Mouse (Mus musculus) MEL (cell line): ENCODE data around the gene Prr14. TPM values are rescaled to one million over a fixed set of nuclear protein-coding genes. Genes with fewer than 3 reads are reported as not detected.

Experiments
- DNase-seq: peaks from one replicate; pipeline ENCODE4 v3.0.0; 2011; ENCODE audit warnings: low read depth, low spot score
- H3K27ac ChIP-seq: 2 replicates; pipeline ENCODE4 v1.5.1; 2012; ENCODE audit warnings: low read depth, mild to moderate bottlenecking, control low read depth, low read length, moderate library complexity; ENCODE audit not compliant: control insufficient read depth
- H3K27me3 ChIP-seq, 2 experiments: fragments of 150-350 bp in 1 of 2; sonication (generic) in 1 of 2; 2 replicates each; pipeline ENCODE4 v1.6.1; 2012; ENCODE audit warnings: low read length in 2 of 2, mild to moderate bottlenecking in 2 of 2, improper control_type of control experiment in 1 of 2, moderate library complexity in 1 of 2; ENCODE audit not compliant: insufficient read depth in 2 of 2, control insufficient read depth in 1 of 2
- H3K36me3 ChIP-seq, 2 experiments: 2 replicates each; pipeline ENCODE4 v1.6.1; 2012 to 2014; ENCODE audit warnings: low read length in 2 of 2, improper control_type of control experiment in 1 of 2, inconsistent platforms in 1 of 2, mild to moderate bottlenecking in 1 of 2; ENCODE audit not compliant: insufficient read depth in 2 of 2, control insufficient read depth in 1 of 2
- H3K4me1 ChIP-seq, 2 experiments: fragments of 150-350 bp in 1 of 2; sonication (generic) in 1 of 2; 2 replicates each; pipeline ENCODE4 v1.6.1; 2012; ENCODE audit warnings: low read length in 2 of 2, improper control_type of control experiment in 1 of 2, mild to moderate bottlenecking in 1 of 2; ENCODE audit not compliant: insufficient read depth in 2 of 2, control insufficient read depth in 1 of 2
- H3K4me3 ChIP-seq, 2 experiments: fragments of 150-350 bp in 1 of 2; sonication (generic) in 1 of 2; 2 replicates each; pipeline ENCODE4 v1.5.1; 2012; ENCODE audit warnings: low read depth in 2 of 2, low read length in 2 of 2, mild to moderate bottlenecking in 2 of 2, moderate library complexity in 2 of 2, control low read depth in 1 of 2, improper control_type of control experiment in 1 of 2; ENCODE audit not compliant: control insufficient read depth in 1 of 2, insufficient read depth in 1 of 2
- H3K79me2 ChIP-seq: 2 replicates; pipeline ENCODE4 v1.6.1; 2012; ENCODE audit warnings: mild to moderate bottlenecking, low read length, moderate library complexity; ENCODE audit not compliant: control insufficient read depth, poor library complexity, insufficient read depth
- H3K9ac ChIP-seq: 2 replicates; pipeline ENCODE4 v1.6.1; 2012; ENCODE audit warnings: low read depth, mild to moderate bottlenecking, control low read depth, low read length, moderate library complexity; ENCODE audit not compliant: control insufficient read depth, poor library complexity, severe bottlenecking
- H3K9me3 ChIP-seq: fragments of 150-350 bp; sonication (generic); replicated peaks from 2 replicates; pipeline ENCODE4 v1.6.1; 2012; ENCODE audit warnings: mild to moderate bottlenecking, low read length, improper control_type of control experiment, moderate library complexity; ENCODE audit not compliant: insufficient read depth
- BHLHE40 ChIP-seq: IDR thresholded peaks from 2 replicates; pipeline ENCODE4 v1.6.1; 2012; ENCODE audit warnings: low read depth, mild to moderate bottlenecking, inconsistent platforms, low read length, improper control_type of control experiment, borderline replicate concordance
- CTCF ChIP-seq, 3 experiments: IDR thresholded peaks in 2 of 3; conservative IDR thresholded peaks in 1 of 3; 2 replicates each; pipeline ENCODE4 v1.5.1; 2011 to 2012; ENCODE audit warnings: low read length in 3 of 3, low read depth in 2 of 3, mild to moderate bottlenecking in 2 of 3, improper control_type of control experiment in 1 of 3, inconsistent platforms in 1 of 3, mixed read lengths in 1 of 3, moderate library complexity in 1 of 3; ENCODE audit not compliant: control insufficient read depth in 1 of 3, insufficient read depth in 1 of 3, poor library complexity in 1 of 3, severe bottlenecking in 1 of 3
- E2F4 ChIP-seq: IDR thresholded peaks from 2 replicates; pipeline ENCODE4 v1.6.1; 2011; ENCODE audit warnings: low read depth, low read length, improper control_type of control experiment, borderline replicate concordance
- GATA1 ChIP-seq: IDR thresholded peaks from 2 replicates; pipeline ENCODE4 v1.6.1; 2011; ENCODE audit warnings: low read depth, low read length, improper control_type of control experiment
- HCFC1 ChIP-seq: IDR thresholded peaks from 2 replicates; pipeline ENCODE4 v1.6.1; 2012; ENCODE audit warnings: low read depth, mild to moderate bottlenecking, inconsistent platforms, low read length, improper control_type of control experiment, moderate library complexity
- MAX ChIP-seq: IDR thresholded peaks from 2 replicates; pipeline ENCODE4 v1.6.1; 2011; ENCODE audit warnings: low read length, improper control_type of control experiment
- MYC ChIP-seq: IDR thresholded peaks from 2 replicates; pipeline ENCODE4 v1.6.1; 2011; ENCODE audit warnings: low read depth, mild to moderate bottlenecking, low read length, improper control_type of control experiment, moderate library complexity
- NRF1 ChIP-seq: IDR thresholded peaks from 2 replicates; pipeline ENCODE4 v1.6.1; 2014; ENCODE audit warnings: low read depth, mild to moderate bottlenecking, inconsistent platforms, low read length, improper control_type of control experiment, moderate library complexity; ENCODE audit not compliant: poor library complexity, insufficient read depth, severe bottlenecking
- POLR2A ChIP-seq, 2 experiments: IDR thresholded peaks; 2 replicates each; pipeline ENCODE4 v1.6.1; 2011 to 2012; ENCODE audit warnings: low read length in 2 of 2, mild to moderate bottlenecking in 2 of 2, control low read depth in 1 of 2, improper control_type of control experiment in 1 of 2, low read depth in 1 of 2, moderate library complexity in 1 of 2; ENCODE audit not compliant: control insufficient read depth in 1 of 2, insufficient read depth in 1 of 2, poor library complexity in 1 of 2
- POLR2AphosphoS2 ChIP-seq: IDR thresholded peaks from 2 replicates; pipeline ENCODE4 v1.6.1; 2011; ENCODE audit warnings: low read length, improper control_type of control experiment
- POLR2AphosphoS5 ChIP-seq: IDR thresholded peaks from 2 replicates; pipeline ENCODE4 v1.6.1; 2012; ENCODE audit warnings: low read depth, borderline replicate concordance, mild to moderate bottlenecking, inconsistent platforms, low read length, moderate library complexity, mixed read lengths
- TCF12 ChIP-seq: IDR thresholded peaks from 2 replicates; pipeline ENCODE4 v1.6.1; 2014; ENCODE audit warnings: low read depth, mild to moderate bottlenecking, inconsistent platforms, low read length, improper control_type of control experiment, moderate library complexity
- UBTF ChIP-seq: IDR thresholded peaks from 2 replicates; pipeline ENCODE4 v1.6.1; 2012; ENCODE audit warnings: low read depth, mild to moderate bottlenecking, inconsistent platforms, low read length, improper control_type of control experiment, moderate library complexity, borderline replicate concordance; ENCODE audit not compliant: insufficient read depth
- USF1 ChIP-seq: IDR thresholded peaks from 2 replicates; pipeline ENCODE4 v1.6.1; 2014; ENCODE audit warnings: low read depth, mild to moderate bottlenecking, inconsistent platforms, low read length, improper control_type of control experiment, moderate library complexity
- USF2 ChIP-seq, 2 experiments: IDR thresholded peaks; 2 replicates each; pipeline ENCODE4 v1.6.1; 2011 to 2012; ENCODE audit warnings: improper control_type of control experiment in 2 of 2, low read length in 2 of 2, borderline replicate concordance in 1 of 2, inconsistent platforms in 1 of 2, low read depth in 1 of 2, mild to moderate bottlenecking in 1 of 2; ENCODE audit not compliant: insufficient read depth in 1 of 2
- ZC3H11A ChIP-seq: IDR thresholded peaks from 2 replicates; pipeline ENCODE4 v1.6.1; 2012; ENCODE audit warnings: low read depth, mild to moderate bottlenecking, inconsistent platforms, low read length, improper control_type of control experiment
- ZKSCAN1 ChIP-seq: IDR thresholded peaks from 2 replicates; pipeline ENCODE4 v1.6.1; 2012; ENCODE audit warnings: low read depth, mild to moderate bottlenecking, inconsistent platforms, low read length, improper control_type of control experiment, moderate library complexity
- ZMIZ1 ChIP-seq: IDR thresholded peaks from 2 replicates; pipeline ENCODE4 v1.6.1; 2012; ENCODE audit warnings: low read depth, mild to moderate bottlenecking, inconsistent platforms, low read length, improper control_type of control experiment, moderate library complexity
- polyA plus RNA-seq, 2 experiments: library from polyadenylated mRNA; stranded (reverse) in 1 of 2; unstranded in 1 of 2; fragments of >175 nt in 1 of 2; fragments of >200 nt in 1 of 2; gene quantifications; 2 replicates each; pipeline versions ENCODE4 v1.2.1 to v1.2.4; 2012; ENCODE audit warnings: low replicate concordance in 2 of 2, low read depth in 1 of 2; ENCODE audit not compliant: insufficient read length in 2 of 2, insufficient read depth in 1 of 2, missing spikeins in 1 of 2
- total RNA-seq: library from RNA; depleted of rRNA; stranded (reverse); fragments of 300-350 nt; gene quantifications from 2 replicates; pipeline ENCODE4 v1.2.3, GENCODE M21; 2012

The Prr14 gene
- total and polyA plus RNA-seq, 3 experiments = 10.8 to 45.9 TPM; not detected in 1

- 0 out of 2 replicates have a peak, but pooled peaks have one; percentile 13 for TF ChIP-seq MYC
- peak; percentile 22; the same call in 1 of the 2 replicates for TF ChIP-seq TCF12
- TF ChIP-seq POLR2A (IDR thresholded peaks at IDR 0.05; ENCODE audit: control insufficient read depth in 1 of 2, insufficient read depth in 1 of 2, low read depth in 1 of 2, low read length in 2 of 2, poor library complexity in 1 of 2) = peak; percentile 76 to 90; a peak in 3 of 4 replicates
- 0 out of 2 replicates have a peak, but pooled peaks have one; percentile 18 for TF ChIP-seq USF1
- peak; percentile 79 for TF ChIP-seq HCFC1
- peak in 1 of 3 experiments; percentile 18; a peak in 1 of 6 replicates for TF ChIP-seq CTCF (IDR thresholded peaks at IDR 0.05 in 2 of 3, conservative IDR thresholded peaks at IDR 0.05 in 1 of 3; ENCODE audit: control insufficient read depth in 1 of 3, insufficient read depth in 1 of 3, low read depth in 2 of 3, low read length in 3 of 3, poor library complexity in 1 of 3, severe bottlenecking in 1 of 3)
Measured at GRCm38 (mm10) chr7:127421388-127422191, 37.8 kb upstream of the Prr14 start, which contains the start of gene Zfp688 (continued).

- Histone ChIP-seq H3K9ac (peak overlapping the region; percentile 57), H3K36me3 (peaks cover 0 to 26% of the 10 kb centered on the region in 2 experiments; a peak in 2 of 4 replicates), H3K4me1 (peaks cover 7 to 28% of the 10 kb centered on the region in 2 experiments), H3K79me2 (peaks cover 4% of the 10 kb centered on the region; the same call in 1 of the 2 replicates), H3K27ac (peak overlapping the region; percentile 29), H3K9me3 (no peaks in the 10 kb centered on the region), H3K27me3 (no peaks in the 10 kb centered on the region), H3K4me3 (peak overlapping the region; percentile 69 to 98)
- peak; percentile 66 for DNase-seq
- TF ChIP-seq POLR2AphosphoS2 = no peak
- 0 out of 2 replicates have a peak, but pooled peaks have one; percentile 18 for TF ChIP-seq NRF1
- no peak for TF ChIP-seq ZMIZ1
Measured at GRCm38 (mm10) chr7:127422247-127422646, 37.2 kb upstream of the Prr14 start.

- TF ChIP-seq USF1 = no peak
- no peak for TF ChIP-seq ZKSCAN1
- TF ChIP-seq UBTF = no peak
- no peak for TF ChIP-seq NRF1
- no peak for TF ChIP-seq E2F4
- TF ChIP-seq USF2 (IDR thresholded peaks at IDR 0.05; ENCODE audit: borderline replicate concordance in 1 of 2, insufficient read depth in 1 of 2, low read depth in 1 of 2, low read length in 2 of 2) = no peak
- no peak for TF ChIP-seq POLR2AphosphoS5
- TF ChIP-seq BHLHE40 = no peak
- no peak for TF ChIP-seq POLR2AphosphoS2
- TF ChIP-seq HCFC1 = no peak
- no peak for TF ChIP-seq MAX
- no peak for TF ChIP-seq GATA1
- no peak for TF ChIP-seq ZC3H11A
- H3K27ac ChIP-seq = no peak overlapping the region
Measured at GRCm38 (mm10) chr7:127425291-127425690, 34.1 kb upstream of the Prr14 start.

More at GRCm38 (mm10) chr7:127425291-127425690, 34.1 kb upstream of the Prr14 start:
- Histone ChIP-seq H3K79me2 (peaks cover 4% of the 10 kb centered on the region; the same call in 1 of the 2 replicates), H3K9ac (no peak overlapping the region), H3K27me3 (no peaks in the 10 kb centered on the region), H3K4me3 (no peak overlapping the region), H3K4me1 (peaks cover 7 to 28% of the 10 kb centered on the region in 2 experiments), H3K9me3 (no peaks in the 10 kb centered on the region), H3K36me3 (peaks cover 0 to 25% of the 10 kb centered on the region in 2 experiments; a peak in 2 of 4 replicates)
- no peak for DNase-seq
